Mouse (Mus musculus) spleen, embryonic (tissue): ENCODE results near the gene Srgap2.

Experiments used
- CTCF ChIA-PET: fragments of 350-600 bp; sonication (Branson Sonifier 250); formaldehyde crosslinking; loops from one replicate; lab custom pipeline; 2022; lab: Charles Lee

Gene Srgap2

GRCm38 (mm10) chr1:131526371-131527270, 531 bp downstream of the Srgap2 start:
- CTCF ChIA-PET: no interaction called here

DNA sequence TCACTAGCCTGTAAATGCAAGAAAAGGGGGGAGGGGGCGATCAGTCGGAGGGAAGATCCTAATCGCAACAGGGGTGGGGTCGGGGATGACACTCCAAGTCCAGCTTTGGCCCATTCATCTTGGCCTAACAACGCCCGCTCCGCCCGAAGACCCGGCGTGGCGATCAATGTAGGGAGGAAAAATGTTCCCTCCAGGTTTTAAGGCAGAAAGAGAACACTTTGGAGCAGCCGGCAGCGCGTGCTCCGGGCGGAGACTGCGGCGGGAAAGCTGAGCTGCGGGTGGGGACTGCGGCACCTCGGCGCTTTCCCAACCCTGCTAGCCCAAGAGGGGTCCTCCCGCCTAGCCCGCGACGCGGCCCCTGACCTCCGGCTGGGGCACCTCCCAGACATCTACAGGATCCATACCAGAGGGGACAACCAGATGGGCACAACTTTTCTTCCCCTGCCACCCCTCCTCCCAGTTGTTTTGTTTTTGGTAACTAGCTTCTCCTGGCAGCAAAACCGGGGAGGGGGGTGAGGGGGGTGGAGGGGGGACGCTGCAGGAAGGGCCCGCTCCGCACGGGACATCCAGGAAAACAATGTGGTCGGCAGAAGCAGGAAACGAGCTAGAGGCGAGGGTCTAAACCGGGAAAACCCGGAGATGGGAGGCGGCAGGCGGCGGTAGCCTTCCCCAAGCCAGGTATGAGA, 1.4 kb downstream of the Srgap2 start:
- CTCF ChIA-PET: interaction anchor here (0.6 to 0.7 kb wide), 3 partner anchors 75 to 336 kb away, joined by 5 to 15 read pairs (median 6); no protein-coding TSS in a partner anchor

DNA sequence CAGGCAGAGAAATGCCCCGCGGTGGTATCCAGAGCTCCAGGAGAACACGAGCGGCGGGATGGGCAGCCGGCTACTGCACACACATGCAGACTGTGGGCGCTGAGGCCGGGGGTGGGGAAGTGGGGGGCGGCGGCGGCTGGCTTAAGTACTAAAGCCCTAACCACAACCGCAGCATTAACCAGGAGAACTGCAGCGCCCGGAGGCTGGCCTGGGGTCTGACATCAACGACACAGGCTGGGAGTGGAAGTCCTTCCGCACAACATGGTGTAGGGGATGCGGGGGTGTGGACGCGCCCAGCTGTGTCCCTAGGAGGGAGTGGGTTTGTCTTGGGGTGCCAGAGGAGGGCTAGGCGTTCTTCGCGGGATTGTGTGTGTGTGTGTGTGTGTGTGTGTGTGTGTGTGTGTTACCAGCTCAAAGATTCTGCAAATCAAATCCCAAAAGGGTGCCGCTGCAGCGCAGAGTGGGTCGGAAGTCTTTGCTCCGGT, 2.0 kb downstream of the Srgap2 start:
- CTCF ChIA-PET: interaction anchor here (0.6 to 0.7 kb wide), 2 partner anchors 76 to 142 kb away, joined by 5 to 15 read pairs; no protein-coding TSS in a partner anchor

- CTCF ChIA-PET: interaction anchor here (0.5 kb wide), 1 partner anchor 97 kb away, joined by 4 read pairs; no protein-coding TSS in a partner anchor
These were observed 3.4 kb downstream of the Srgap2 start for GRCm38 (mm10) chr1:131523794-131524193.

DNA sequence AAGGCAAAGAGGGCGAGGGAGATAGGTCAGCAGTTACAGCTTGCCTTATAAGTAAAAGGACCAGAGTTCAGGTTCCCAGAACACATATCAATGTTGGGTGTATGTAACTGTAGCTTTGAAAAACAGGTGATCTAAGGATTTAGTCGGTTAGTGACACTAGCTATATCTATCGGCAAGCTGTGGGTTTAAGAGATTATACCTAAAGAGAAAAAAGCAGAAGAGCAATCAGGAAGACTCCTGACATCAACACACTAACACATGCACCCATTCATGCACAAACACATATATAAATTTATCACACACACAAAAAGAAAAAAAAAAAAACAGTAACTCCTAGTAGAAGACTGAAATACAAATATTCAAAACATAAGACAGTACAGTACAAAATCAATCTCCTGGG, 10.6 kb downstream of the Srgap2 start:
- CTCF ChIA-PET: interaction anchor here (0.7 kb wide), 1 partner anchor 473 kb away, joined by 6 read pairs; no protein-coding TSS in a partner anchor

- CTCF ChIA-PET: interaction anchor here (0.5 to 0.6 kb wide), 2 partner anchors 284 to 1046 kb away, joined by 3 read pairs; no protein-coding TSS in a partner anchor
These were observed 13.0 kb downstream of the Srgap2 start for GRCm38 (mm10) chr1:131514197-131514596.

GRCm38 (mm10) chr1:131513136-131513535, 14.0 kb downstream of the Srgap2 start:
- CTCF ChIA-PET: no interaction called here

- CTCF ChIA-PET: no interaction called here
These were observed 15.3 kb downstream of the Srgap2 start for GRCm38 (mm10) chr1:131511661-131512500.

GRCm38 (mm10) chr1:131511131-131511530, 16.0 kb downstream of the Srgap2 start:
- CTCF ChIA-PET: no interaction called here

GRCm38 (mm10) chr1:131501681-131502080, 25.5 kb downstream of the Srgap2 start:
- CTCF ChIA-PET: no interaction called here

DNA sequence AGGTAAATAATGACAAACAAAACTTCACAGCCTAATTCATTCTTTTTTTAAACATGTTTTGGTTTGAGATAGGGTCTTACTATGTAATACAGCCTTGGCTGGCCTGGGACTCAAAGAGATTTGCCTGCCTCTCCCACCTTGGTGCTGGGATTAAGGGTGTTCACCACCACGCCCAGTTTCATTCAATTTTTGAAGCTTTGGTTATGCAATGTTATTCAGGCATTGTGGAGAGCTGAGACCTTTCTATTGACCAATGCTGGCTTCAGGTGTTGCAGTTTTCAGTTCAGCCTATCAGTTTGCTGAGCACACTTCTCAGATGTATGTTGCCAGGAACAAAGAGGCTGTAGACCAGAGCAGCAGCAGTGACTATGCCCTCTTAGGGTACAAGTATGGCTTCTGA, 28.9 kb downstream of the Srgap2 start:
- CTCF ChIA-PET: no interaction called here

GRCm38 (mm10) chr1:131493966-131494898, 32.9 kb downstream of the Srgap2 start:
- CTCF ChIA-PET: interaction anchor here (0.7 kb wide), 1 partner anchor 489 kb away, joined by 12 read pairs; no protein-coding TSS in a partner anchor

- CTCF ChIA-PET: no interaction called here
These were observed 34.8 kb downstream of the Srgap2 start for GRCm38 (mm10) chr1:131492360-131492759.

DNA sequence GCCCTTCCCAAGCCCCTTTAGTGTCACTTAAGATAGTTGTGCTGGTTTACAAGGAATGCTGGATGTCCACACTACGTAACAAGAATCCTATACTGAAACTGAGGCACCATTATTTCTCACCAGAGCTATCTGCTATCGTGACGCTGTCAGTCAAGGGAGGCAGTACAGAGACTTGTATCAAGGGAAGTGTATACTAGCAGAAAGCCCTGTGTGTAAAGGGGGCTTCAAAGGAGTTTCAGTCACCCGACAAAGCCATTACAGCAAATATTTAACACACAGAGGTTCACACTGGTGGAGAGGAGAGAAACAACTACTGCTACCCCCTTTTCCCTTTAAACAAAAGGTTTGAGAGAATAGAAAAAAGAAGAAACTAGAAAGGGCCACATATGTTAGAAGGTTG, 35.6 kb downstream of the Srgap2 start:
- CTCF ChIA-PET: no interaction called here

DNA sequence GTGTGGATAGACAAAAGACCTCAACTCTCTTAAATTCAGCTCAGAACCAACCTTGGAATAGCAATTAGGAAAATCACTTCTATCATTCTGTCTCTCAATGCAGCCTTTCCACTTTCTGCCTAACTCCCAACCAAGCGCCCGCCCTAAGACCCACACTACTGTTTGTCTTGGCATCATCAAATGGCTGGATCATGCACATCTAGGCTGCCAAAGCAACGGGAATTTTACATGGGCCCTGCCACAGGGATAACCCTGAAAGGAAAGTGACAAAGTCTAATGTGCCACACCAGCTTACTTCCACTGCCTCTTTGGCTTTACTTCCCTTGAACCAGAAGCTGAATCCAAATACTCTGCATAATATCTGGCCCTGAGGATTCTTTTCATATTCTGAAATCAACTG, 37.8 kb downstream of the Srgap2 start:
- CTCF ChIA-PET: no interaction called here

- CTCF ChIA-PET: no interaction called here
These were observed 40.9 kb downstream of the Srgap2 start for GRCm38 (mm10) chr1:131486094-131486850.

- CTCF ChIA-PET: interaction anchor here (0.8 kb wide), 2 partner anchors 22 to 221 kb away, joined by 8 to 14 read pairs; no protein-coding TSS in a partner anchor
These were observed 44.9 kb downstream of the Srgap2 start for GRCm38 (mm10) chr1:131482242-131482641.

DNA sequence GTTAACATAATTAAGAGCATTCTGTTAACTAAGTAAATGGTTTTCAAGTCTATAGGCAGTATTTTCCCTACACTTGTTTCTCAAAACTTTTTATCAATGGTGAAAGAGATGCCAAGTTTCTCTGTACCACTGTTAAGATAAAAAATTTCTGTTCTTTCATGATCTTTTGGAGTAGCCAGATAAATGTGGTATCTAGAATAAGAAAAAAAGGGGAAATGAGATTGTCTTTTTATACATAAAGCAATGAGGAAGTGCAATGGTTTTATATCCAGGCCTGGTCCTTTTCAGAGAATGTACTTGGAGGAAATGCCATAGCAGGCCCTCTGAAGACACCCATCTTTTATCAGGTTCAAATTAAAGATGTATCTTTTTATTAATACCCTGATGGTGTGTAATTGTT, 45.8 kb downstream of the Srgap2 start:
- CTCF ChIA-PET: interaction anchor here (0.6 to 0.8 kb wide), 2 partner anchors 13 to 23 kb away, joined by 4 to 8 read pairs; no protein-coding TSS in a partner anchor

DNA sequence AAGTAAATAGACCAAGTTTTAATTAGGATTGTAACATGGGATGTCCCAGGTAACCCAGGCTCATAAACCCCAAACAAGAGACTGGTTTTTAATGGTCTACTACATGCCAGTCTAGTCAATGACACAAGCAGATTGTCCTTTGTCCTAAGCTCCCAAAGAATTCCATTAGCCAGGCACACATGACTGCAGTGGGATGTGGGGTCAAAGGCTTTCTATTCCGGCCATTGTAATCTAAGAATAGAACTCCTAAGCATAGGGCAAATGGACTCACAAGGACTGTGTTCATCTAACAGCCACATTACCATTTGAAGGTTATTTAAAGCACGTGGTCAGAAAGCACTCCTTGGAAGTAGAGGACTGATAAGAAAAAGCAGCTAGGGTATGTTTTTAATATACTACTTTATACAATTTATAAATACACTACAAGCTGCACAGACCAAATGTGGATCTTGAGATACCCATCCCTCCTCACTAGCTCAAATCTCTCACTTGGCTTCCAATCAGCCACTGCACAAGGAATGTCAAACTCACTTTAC, 48.3 kb downstream of the Srgap2 start:
- CTCF ChIA-PET: no interaction called here
